Mouse (Mus musculus): Measurements from ENCODE around the gene Bcl2a1a. TPM values are rescaled to one million over a fixed set of nuclear protein-coding genes. Genes with fewer than 3 reads are reported as not detected.
A peak's percentile ranks its signal among the peaks of the same experiment; 100 is the strongest.
"Not testable (repeated sequence)": the region's sequence is repeated elsewhere in the genome, so short reads cannot be mapped to it uniquely, and the experiment has no call there.

Gene Bcl2a1a
- 1.9 and 3.8 TPM in 2 replicates for polyA plus RNA-seq (2014; fragmentation: Nextera tagmentation; extraction: Ambion mirVana)

DNA sequence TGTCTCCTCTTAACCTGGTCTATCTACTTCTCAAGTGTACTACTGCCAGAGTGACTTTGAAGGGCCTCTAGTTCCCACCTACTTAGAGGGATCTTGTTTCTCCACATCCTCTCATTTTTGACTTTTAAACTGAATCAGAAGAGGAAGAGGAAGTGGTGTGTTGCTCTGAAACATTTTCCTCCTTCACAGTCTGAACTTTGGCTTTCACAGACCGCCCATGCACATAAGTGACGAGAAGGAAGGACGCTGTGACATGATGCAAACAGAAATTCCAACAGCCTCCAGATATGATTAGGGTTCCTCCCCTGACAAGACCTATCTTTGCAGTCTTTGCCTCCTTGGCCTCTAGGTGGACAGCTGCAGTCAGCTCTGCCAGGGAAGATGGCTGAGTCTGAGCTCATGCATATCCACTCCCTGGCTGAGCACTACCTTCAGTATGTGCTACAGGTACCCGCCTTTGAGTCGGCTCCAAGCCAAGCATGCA lies at the start of gene Bcl2a1a:
Bcl2a1a (plus strand) TSS at position 231 of the 484 bp plus-strand sequence.
- not testable (repeated sequence) for H3K27me3 ChIP-seq (ENCODE audit: insufficient read depth, low read length); H3K4me3 ChIP-seq (ENCODE audit: low read depth, low read length); H3K36me3 ChIP-seq (ENCODE audit: insufficient read depth); H3K9ac ChIP-seq; H3K27ac ChIP-seq (ENCODE audit: low read depth); H3K4me2 ChIP-seq; DNase-seq; ATAC-seq (ENCODE audit: insufficient read depth); H3K9me3 ChIP-seq (ENCODE audit: low read depth, low read length); H3K4me1 ChIP-seq (ENCODE audit: insufficient read depth)
- 82% methylated on average over 5 of the region's 5 CpGs for WGBS

DNA sequence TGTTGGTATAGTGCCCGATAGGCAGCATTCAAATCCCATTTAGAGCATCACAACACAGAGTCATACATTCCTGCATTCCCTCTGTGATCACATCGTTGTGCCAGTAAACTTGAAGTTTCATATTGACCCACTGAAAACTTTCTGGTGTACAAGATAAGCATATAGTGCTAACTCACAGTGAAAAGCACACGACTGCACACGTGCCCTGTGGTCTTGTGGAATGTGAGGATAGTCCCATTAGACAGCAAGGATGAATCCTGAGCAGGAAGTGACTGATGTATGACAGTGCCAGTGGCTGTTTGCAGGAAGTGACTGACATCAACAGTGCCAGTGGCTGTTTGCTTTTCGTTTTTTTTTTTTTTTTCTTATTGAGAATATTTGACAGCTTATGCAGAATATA lies 40.1 kb upstream of the Bcl2a1a start:
- H3K9ac ChIP-seq; H3K4me2 ChIP-seq; ATAC-seq (ENCODE audit: insufficient read depth); DNase-seq; H3K4me3 ChIP-seq (ENCODE audit: low read depth, low read length); H3K27ac ChIP-seq (ENCODE audit: low read depth); H3K9me3 ChIP-seq (ENCODE audit: low read depth, low read length); H3K36me3 ChIP-seq (ENCODE audit: insufficient read depth); H3K4me1 ChIP-seq (ENCODE audit: insufficient read depth); H3K27me3 ChIP-seq (ENCODE audit: insufficient read depth, low read length): not testable (repeated sequence)
- 72% methylated on average over 4 of the region's 5 CpGs for WGBS

DNA sequence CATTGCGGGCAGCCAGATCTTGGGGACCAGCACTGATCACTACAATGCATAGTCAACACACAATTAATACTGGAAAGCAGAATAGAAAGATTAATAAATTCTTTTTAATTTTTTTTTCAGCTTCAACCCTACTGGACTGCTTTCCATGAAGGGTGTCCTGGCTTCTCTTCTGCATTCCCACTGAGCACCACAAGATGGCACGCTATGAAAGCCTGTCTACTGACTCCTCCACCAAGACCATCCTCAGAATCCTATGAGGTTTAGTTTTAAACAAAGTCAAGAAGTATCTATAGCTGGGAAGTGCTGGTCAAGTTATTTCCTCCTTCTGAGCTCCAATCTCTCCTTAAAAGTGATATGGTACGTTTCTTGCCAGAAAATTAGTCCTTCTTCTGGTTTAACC lies 18.4 kb upstream of the Bcl2a1a start:
- not testable (repeated sequence) for H3K9ac ChIP-seq; H3K27ac ChIP-seq (ENCODE audit: low read depth); DNase-seq; H3K27me3 ChIP-seq (ENCODE audit: insufficient read depth, low read length); H3K4me2 ChIP-seq; H3K4me3 ChIP-seq (ENCODE audit: low read depth, low read length); H3K36me3 ChIP-seq (ENCODE audit: insufficient read depth); H3K9me3 ChIP-seq (ENCODE audit: low read depth, low read length); H3K4me1 ChIP-seq (ENCODE audit: insufficient read depth); ATAC-seq (ENCODE audit: insufficient read depth)
- WGBS, result 6% methylated on average over 1 of the region's 3 CpGs
- TF ChIP-seq CTCF (IDR thresholded peaks at IDR 0.05; ENCODE audit: low read depth), result peak; percentile 22

DNA sequence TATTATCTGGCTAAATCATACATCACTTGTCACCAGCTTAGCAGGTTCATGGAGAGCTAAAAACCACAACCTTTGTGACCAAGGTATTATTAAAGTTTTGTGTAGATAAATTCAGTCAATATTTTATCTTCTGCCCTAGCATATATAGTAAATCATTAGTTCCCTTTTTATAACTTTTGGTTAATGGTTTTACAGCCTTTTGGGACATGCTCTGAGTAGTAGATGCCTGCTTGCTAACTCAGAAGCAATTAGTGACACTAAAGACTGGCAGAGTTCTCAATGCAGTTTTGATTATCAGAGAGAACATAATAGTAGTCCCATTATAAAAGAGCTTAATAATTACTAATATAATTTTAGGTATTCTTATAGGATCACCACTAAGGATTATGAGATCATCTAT lies 5.2 kb upstream of the Bcl2a1a start:
- not testable (repeated sequence) for H3K9me3 ChIP-seq (ENCODE audit: low read depth, low read length); H3K4me1 ChIP-seq (ENCODE audit: insufficient read depth); H3K27ac ChIP-seq (ENCODE audit: low read depth); H3K4me3 ChIP-seq (ENCODE audit: low read depth, low read length); H3K27me3 ChIP-seq (ENCODE audit: insufficient read depth, low read length); H3K4me2 ChIP-seq; DNase-seq; H3K36me3 ChIP-seq (ENCODE audit: insufficient read depth); ATAC-seq (ENCODE audit: insufficient read depth); H3K9ac ChIP-seq

DNA sequence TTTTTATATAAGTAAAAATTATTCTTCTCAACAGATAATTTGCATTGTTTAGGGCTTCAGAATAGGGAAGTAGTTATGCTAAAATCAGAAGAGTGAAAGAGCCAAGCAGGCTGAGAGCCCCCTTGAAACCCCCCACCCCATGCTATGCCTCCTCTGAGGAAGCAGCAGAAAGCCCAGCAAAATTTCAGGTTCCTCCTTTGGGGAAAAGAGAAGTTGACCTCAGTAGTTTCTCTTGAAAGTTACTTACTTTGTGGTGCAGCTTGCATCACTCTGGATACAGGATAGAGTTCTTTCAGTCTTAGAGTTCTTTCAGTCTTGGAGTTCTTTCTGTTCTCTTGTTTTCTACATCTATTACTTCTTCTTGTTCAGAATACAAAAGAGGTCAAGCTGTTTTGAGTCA lies 3.5 kb upstream of the Bcl2a1a start:
- H3K9me3 ChIP-seq (ENCODE audit: low read depth, low read length); H3K27ac ChIP-seq (ENCODE audit: low read depth); H3K4me3 ChIP-seq (ENCODE audit: low read depth, low read length); H3K36me3 ChIP-seq (ENCODE audit: insufficient read depth); H3K4me2 ChIP-seq; DNase-seq; H3K27me3 ChIP-seq (ENCODE audit: insufficient read depth, low read length); H3K9ac ChIP-seq; ATAC-seq (ENCODE audit: insufficient read depth); H3K4me1 ChIP-seq (ENCODE audit: insufficient read depth): not testable (repeated sequence)

DNA sequence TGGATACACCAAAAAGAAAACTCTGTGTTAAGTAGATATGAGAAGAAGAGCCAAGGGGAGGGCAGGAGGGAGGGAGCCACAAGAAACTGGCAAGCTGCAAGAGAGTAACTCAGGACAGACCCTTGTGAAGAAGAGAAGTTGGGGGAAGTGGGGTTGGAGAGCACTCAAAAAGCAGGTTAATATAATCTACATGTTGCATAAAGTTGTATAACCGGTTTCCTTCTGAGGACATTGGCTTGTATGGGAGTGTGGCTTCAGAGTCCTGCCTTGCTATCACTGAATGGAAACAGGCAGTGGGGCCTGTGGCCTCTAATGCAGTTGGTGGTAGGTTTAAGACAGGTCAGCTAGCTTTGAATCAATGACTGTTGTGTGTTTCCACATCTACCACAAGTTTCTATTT lies 1.5 kb upstream of the Bcl2a1a start:
- ATAC-seq (ENCODE audit: insufficient read depth), result peak; percentile 85
- WGBS, result 63% methylated on average over 1 of the region's 1 CpGs
- H3K27ac ChIP-seq (ENCODE audit: low read depth), result not testable (repeated sequence)

DNA sequence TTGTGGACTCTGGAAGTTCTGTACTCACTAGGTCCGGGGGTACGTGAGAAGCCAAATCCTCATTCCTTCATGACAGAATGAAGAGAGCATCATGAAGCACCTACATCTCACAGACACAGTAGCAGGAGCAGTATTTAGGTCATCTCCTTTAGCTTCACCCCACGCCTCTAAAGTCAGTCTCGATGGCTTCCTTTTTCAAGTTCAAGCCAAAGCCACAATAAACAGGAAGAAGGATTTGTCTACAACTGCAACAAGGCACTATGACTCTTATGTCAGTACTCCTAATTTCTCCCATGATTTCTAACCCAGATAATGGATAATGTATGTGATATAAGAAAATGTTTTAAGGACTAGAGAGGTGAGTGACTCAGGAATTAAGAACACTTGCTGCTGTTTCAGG lies 665 bp upstream of the Bcl2a1a start:
- not testable (repeated sequence) for H3K9ac ChIP-seq; ATAC-seq (ENCODE audit: insufficient read depth); H3K27me3 ChIP-seq (ENCODE audit: insufficient read depth, low read length); H3K27ac ChIP-seq (ENCODE audit: low read depth); H3K36me3 ChIP-seq (ENCODE audit: insufficient read depth); H3K4me1 ChIP-seq (ENCODE audit: insufficient read depth); H3K4me2 ChIP-seq; DNase-seq; H3K9me3 ChIP-seq (ENCODE audit: low read depth, low read length); H3K4me3 ChIP-seq (ENCODE audit: low read depth, low read length)
- 78% methylated on average over 2 of the region's 4 CpGs for WGBS

More for the DNA sequence above, 1.5 kb upstream of the Bcl2a1a start:
- H3K27me3 ChIP-seq (ENCODE audit: insufficient read depth, low read length); H3K9ac ChIP-seq; DNase-seq; H3K4me3 ChIP-seq (ENCODE audit: low read depth, low read length); H3K9me3 ChIP-seq (ENCODE audit: low read depth, low read length); H3K36me3 ChIP-seq (ENCODE audit: insufficient read depth); H3K4me2 ChIP-seq; H3K4me1 ChIP-seq (ENCODE audit: insufficient read depth): not testable (repeated sequence)

DNA sequence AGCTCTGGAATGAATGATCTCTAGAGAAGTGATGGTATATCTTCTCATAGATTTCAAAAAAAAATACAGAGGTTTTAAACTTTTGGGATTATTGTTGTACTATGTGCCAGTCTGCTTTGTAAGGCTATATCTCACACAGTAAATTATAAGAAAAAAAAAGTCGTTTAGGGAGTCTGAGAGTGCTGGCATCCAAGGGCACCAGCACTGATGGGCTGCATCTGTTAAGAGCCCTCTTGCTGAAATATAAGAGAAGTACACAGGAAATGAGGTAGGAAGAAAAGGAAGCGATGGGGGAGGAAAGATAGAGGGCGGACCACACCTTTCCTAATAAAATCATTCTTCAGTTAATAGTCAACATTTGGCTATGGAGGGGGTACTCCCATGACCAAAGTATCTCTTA lies 2.2 kb downstream of the Bcl2a1a start:
- no peak overlapping the region for H3K4me3 ChIP-seq (ENCODE audit: low read depth, low read length)
- H3K4me1 ChIP-seq (ENCODE audit: insufficient read depth), result no peaks in the 10 kb centered on the region
- H3K9ac ChIP-seq, result no peak overlapping the region
- DNase-seq (no peak), ATAC-seq (ENCODE audit: insufficient read depth) (no peak)
- no peaks in the 10 kb centered on the region for H3K36me3 ChIP-seq (ENCODE audit: insufficient read depth)
- 72% methylated on average over 3 of the region's 3 CpGs for WGBS
- no peak overlapping the region for H3K4me2 ChIP-seq
- no peak overlapping the region for H3K27ac ChIP-seq (ENCODE audit: low read depth)
- no peaks in the 10 kb centered on the region for H3K9me3 ChIP-seq (ENCODE audit: low read depth, low read length)
- H3K27me3 ChIP-seq (ENCODE audit: insufficient read depth, low read length), result no peaks in the 10 kb centered on the region
- no peak for TF ChIP-seq CTCF (IDR thresholded peaks at IDR 0.05; ENCODE audit: low read depth)

DNA sequence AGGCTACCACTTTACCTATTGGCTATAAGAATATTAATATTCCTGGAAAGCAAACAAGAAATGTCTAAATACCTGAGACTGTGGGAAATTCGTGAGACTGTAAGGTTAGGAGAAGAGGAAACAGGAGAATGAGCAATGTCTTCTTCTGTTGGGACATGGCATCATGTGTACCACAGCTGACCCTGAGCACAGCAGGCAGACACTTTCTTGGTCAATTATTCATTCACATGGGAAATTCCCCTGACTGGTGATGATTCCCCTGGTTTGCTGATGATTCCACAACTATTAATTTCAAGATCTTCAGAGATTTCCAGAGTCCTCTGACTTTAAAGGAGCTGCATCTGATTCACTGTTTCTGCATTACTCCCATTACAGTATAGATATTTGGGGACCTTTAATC lies 3.3 kb downstream of the Bcl2a1a start:
- not testable (repeated sequence) for H3K27ac ChIP-seq (ENCODE audit: low read depth); H3K9me3 ChIP-seq (ENCODE audit: low read depth, low read length); H3K36me3 ChIP-seq (ENCODE audit: insufficient read depth); DNase-seq; H3K9ac ChIP-seq; H3K4me3 ChIP-seq (ENCODE audit: low read depth, low read length); ATAC-seq (ENCODE audit: insufficient read depth); H3K4me1 ChIP-seq (ENCODE audit: insufficient read depth); H3K4me2 ChIP-seq; H3K27me3 ChIP-seq (ENCODE audit: insufficient read depth, low read length)
- WGBS, result 55% methylated on average over 1 of the region's 1 CpGs

DNA sequence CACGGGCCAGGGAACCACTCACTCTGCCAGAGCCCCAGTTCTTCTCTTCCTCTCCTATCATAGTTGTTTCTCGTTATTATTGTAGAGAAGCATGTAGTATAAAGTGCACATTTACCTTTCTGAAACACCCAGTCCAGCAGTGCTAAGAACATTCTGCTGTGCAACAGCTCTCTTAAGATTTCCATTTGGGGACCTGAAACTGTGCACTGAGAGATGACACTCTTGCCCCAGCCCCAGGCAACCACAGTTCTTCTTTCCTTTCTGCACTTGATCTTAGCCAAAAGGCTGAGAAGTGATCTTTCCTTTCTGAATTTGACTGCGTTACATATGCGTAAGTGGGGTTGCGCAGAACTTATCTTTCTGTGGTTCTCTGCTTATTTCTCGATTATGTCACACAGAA lies 9.8 kb downstream of the Bcl2a1a start:
- not testable (repeated sequence) for H3K4me3 ChIP-seq (ENCODE audit: low read depth, low read length); H3K9ac ChIP-seq; ATAC-seq (ENCODE audit: insufficient read depth); DNase-seq; H3K9me3 ChIP-seq (ENCODE audit: low read depth, low read length); H3K27me3 ChIP-seq (ENCODE audit: insufficient read depth, low read length); H3K36me3 ChIP-seq (ENCODE audit: insufficient read depth); H3K4me1 ChIP-seq (ENCODE audit: insufficient read depth); H3K27ac ChIP-seq (ENCODE audit: low read depth); H3K4me2 ChIP-seq
- no CpG with 5 or more reads among the region's 6 CpGs for WGBS

DNA sequence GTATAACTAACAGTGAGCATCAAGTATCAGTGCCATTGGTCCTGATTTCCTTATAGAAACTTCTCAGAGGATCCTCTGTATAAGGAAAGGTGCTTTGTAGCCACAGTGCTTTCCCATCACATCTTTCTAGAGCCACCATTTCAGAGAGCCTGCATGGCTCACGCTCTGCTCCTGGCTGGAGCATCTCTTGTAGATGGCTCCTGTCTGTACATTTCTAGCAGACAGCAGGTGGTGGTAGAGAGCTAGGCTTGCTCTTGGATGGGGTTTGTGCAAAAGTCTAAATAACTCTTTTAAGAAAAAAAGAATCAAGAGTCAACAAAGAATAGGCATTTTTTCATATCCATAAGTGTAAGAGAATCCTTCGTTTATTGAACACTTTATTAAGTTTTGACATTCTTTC lies 12.8 kb downstream of the Bcl2a1a start:
- H3K27ac ChIP-seq (ENCODE audit: low read depth); H3K27me3 ChIP-seq (ENCODE audit: insufficient read depth, low read length); H3K36me3 ChIP-seq (ENCODE audit: insufficient read depth); H3K9me3 ChIP-seq (ENCODE audit: low read depth, low read length); H3K4me1 ChIP-seq (ENCODE audit: insufficient read depth); H3K4me2 ChIP-seq; H3K9ac ChIP-seq; DNase-seq; H3K4me3 ChIP-seq (ENCODE audit: low read depth, low read length): not testable (repeated sequence)
- WGBS, result 20% methylated on average over 1 of the region's 2 CpGs
- peak; percentile 52; the same call in 1 of the 2 replicates for ATAC-seq (ENCODE audit: insufficient read depth)
